ENCODE assay signal across 25 mouse cellular contexts in the genomic region with DNA sequence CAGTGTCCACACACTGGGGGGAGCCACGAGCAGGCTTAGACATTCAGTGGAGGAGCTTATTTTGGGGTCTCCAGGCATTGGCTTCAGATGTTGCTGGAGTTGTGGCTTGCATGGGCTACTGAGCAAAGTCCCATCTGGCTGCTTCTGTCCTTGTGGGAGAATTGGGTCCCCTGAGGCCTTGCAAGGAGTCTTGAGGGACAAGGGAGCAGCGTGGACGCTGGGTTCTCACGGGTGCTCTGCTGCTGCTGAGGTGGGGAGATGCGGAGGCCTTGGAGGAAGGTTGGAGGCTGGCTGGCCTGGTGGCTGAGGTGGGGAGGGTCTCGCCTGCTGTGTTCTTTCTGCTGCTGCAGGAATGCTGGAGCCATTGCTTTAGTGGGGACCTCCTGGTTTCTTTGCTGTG. TPM values are rescaled to one million over a fixed set of nuclear protein-coding genes. Genes with fewer than 3 reads are reported as not detected.
A peak's percentile ranks its signal among the peaks of the same experiment; 100 is the strongest.
DNase-seq lines count a peak whose midpoint lies in the region; ATAC-seq and TF ChIP-seq lines count a peak whose summit lies in the region.
"Had no signal": no experiment of that assay in that cellular context is flagged by ENCODE, and none has a peak within 500 bp of the region (broad histone marks: within the 10 kb centered on the region; RNA-seq: fewer than 3 reads in every experiment).

No protein-coding gene starts in this region.

- TF ChIP-seq CTCF in heart, postnatal 0 days (IDR thresholded peaks at IDR 0.05; ENCODE audit: low read depth): no peak

- H3K9me3 ChIP-seq in heart, postnatal 0 days (replicated peaks; ENCODE audit: control insufficient read depth, low read length): no peaks in the 10 kb centered on the region
- H3K9me3 ChIP-seq in limb, embryonic 12.5 days: no peaks in the 10 kb centered on the region
- no peaks in the 10 kb centered on the region for H3K9me3 ChIP-seq in limb, embryonic 14.5 days (ENCODE audit: control insufficient read depth, low read length)
- H3K9me3 ChIP-seq in intestine, embryonic 16.5 days (ENCODE audit: control insufficient read depth, low read length): no peaks in the 10 kb centered on the region
- H3K9me3 ChIP-seq: embryonic facial prominence, embryonic 13.5 days; embryonic facial prominence, embryonic 15.5 days; forebrain, embryonic 10.5 days; forebrain, embryonic 12.5 days had no signal

- TF ChIP-seq EP300 in heart, postnatal 0 days (IDR thresholded peaks at IDR 0.05; ENCODE audit: low read depth): no peak

- no peak overlapping the region for H3K4me2 ChIP-seq in heart, postnatal 0 days (ENCODE audit: low read depth, low read length)
- no peak overlapping the region for H3K4me2 ChIP-seq in limb, embryonic 12.5 days
- H3K4me2 ChIP-seq in limb, embryonic 14.5 days (replicated peaks; ENCODE audit: low read depth, low read length, severe bottlenecking): no peak overlapping the region
- no peak overlapping the region for H3K4me2 ChIP-seq in intestine, embryonic 16.5 days (ENCODE audit: low read depth, low read length)
- H3K4me2 ChIP-seq: embryonic facial prominence, embryonic 13.5 days; embryonic facial prominence, embryonic 15.5 days; forebrain, embryonic 12.5 days had no signal

- no peak overlapping the region for H3K4me3 ChIP-seq in heart, postnatal 0 days (ENCODE audit: low read depth, low read length)
- H3K4me3 ChIP-seq in limb, embryonic 12.5 days (replicated peaks): no peak overlapping the region
- no peak overlapping the region for H3K4me3 ChIP-seq in limb, embryonic 14.5 days (replicated peaks; ENCODE audit: low read length)
- H3K4me3 ChIP-seq in intestine, embryonic 16.5 days (ENCODE audit: low read length): no peak overlapping the region
- H3K4me3 ChIP-seq: embryonic facial prominence, embryonic 13.5 days; embryonic facial prominence, embryonic 15.5 days; erythroblast, embryonic 14.5 days; forebrain, embryonic 10.5 days; forebrain, embryonic 12.5 days had no signal

- TF ChIP-seq POLR2A in limb, embryonic 14.5 days (IDR thresholded peaks at IDR 0.05; ENCODE audit: borderline replicate concordance, extremely low read depth, insufficient read depth, insufficient read length): no peak

- peaks cover 15% of the 10 kb centered on the region for H3K36me3 ChIP-seq in heart, postnatal 0 days (replicated peaks; ENCODE audit: control insufficient read depth, insufficient read depth, low read length)
- H3K36me3 ChIP-seq in limb, embryonic 12.5 days: peaks cover 15% of the 10 kb centered on the region
- peaks cover 13% of the 10 kb centered on the region for H3K36me3 ChIP-seq in limb, embryonic 14.5 days (ENCODE audit: control insufficient read depth, insufficient read depth, low read length)
- no peaks in the 10 kb centered on the region for H3K36me3 ChIP-seq in intestine, embryonic 16.5 days (ENCODE audit: control insufficient read depth, insufficient read depth, low read length)

- H3K4me1 ChIP-seq in heart, postnatal 0 days (ENCODE audit: control insufficient read depth, insufficient read depth): no peaks in the 10 kb centered on the region
- peaks cover 26% of the 10 kb centered on the region for H3K4me1 ChIP-seq in limb, embryonic 12.5 days (replicated peaks)
- H3K4me1 ChIP-seq in limb, embryonic 14.5 days (ENCODE audit: control insufficient read depth, insufficient read depth, low read length): peaks cover 23% of the 10 kb centered on the region
- no peaks in the 10 kb centered on the region for H3K4me1 ChIP-seq in intestine, embryonic 16.5 days (ENCODE audit: control insufficient read depth, insufficient read depth, low read length)
- H3K4me1 ChIP-seq: forebrain, embryonic 10.5 days; forebrain, embryonic 12.5 days had no signal

- intact Hi-C loops in heart, postnatal 10 days (cut with DNase I): no loop called here

- H3K27me3 ChIP-seq in heart, postnatal 0 days (ENCODE audit: control insufficient read depth, insufficient read depth, low read length): no peaks in the 10 kb centered on the region
- no peaks in the 10 kb centered on the region for H3K27me3 ChIP-seq in limb, embryonic 12.5 days
- no peaks in the 10 kb centered on the region for H3K27me3 ChIP-seq in limb, embryonic 14.5 days (ENCODE audit: control insufficient read depth, insufficient read depth, low read length)
- no peaks in the 10 kb centered on the region for H3K27me3 ChIP-seq in intestine, embryonic 16.5 days (replicated peaks; ENCODE audit: control insufficient read depth, insufficient read depth, low read length)
- H3K27me3 ChIP-seq: embryonic facial prominence, embryonic 13.5 days; embryonic facial prominence, embryonic 15.5 days; forebrain, embryonic 12.5 days had no signal

- peak overlapping the region; percentile 3; the same call in 1 of the 2 replicates for H3K27ac ChIP-seq in heart, postnatal 0 days (ENCODE audit: low read depth)
- H3K27ac ChIP-seq in limb, embryonic 12.5 days: peak overlapping the region; percentile 59; the same call in 1 of the 2 replicates
- peak overlapping the region; percentile 11; the same call in 1 of the 2 replicates for H3K27ac ChIP-seq in limb, embryonic 14.5 days (replicated peaks; ENCODE audit: low read depth, low read length)
- H3K27ac ChIP-seq in intestine, embryonic 16.5 days (ENCODE audit: low read length): no peak overlapping the region
- H3K27ac ChIP-seq: embryonic facial prominence, embryonic 15.5 days; forebrain, embryonic 10.5 days; forebrain, embryonic 12.5 days had no signal

- no peak for ATAC-seq in heart, postnatal 0 days (ENCODE audit: insufficient read depth, low read depth)
- ATAC-seq in limb, embryonic 12.5 days (ENCODE audit: insufficient number of reproducible peaks, insufficient read depth, low FRiP score, low TSS enrichment, low read depth): no peak
- ATAC-seq in limb, embryonic 14.5 days (ENCODE audit: low FRiP score, low read depth): no peak
- ATAC-seq in intestine, embryonic 16.5 days: no peak
- no peak for ATAC-seq in monocyte, adult 5-6 weeks (replicated peaks; ENCODE audit: insufficient number of reproducible peaks, low FRiP score, low TSS enrichment, poor library complexity, severe bottlenecking)
- ATAC-seq: forebrain, embryonic 14.5 days had no signal

- no peak overlapping the region for H3K9ac ChIP-seq in heart, postnatal 0 days (replicated peaks; ENCODE audit: low read depth, low read length)
- H3K9ac ChIP-seq in limb, embryonic 12.5 days (replicated peaks): no peak overlapping the region
- no peak overlapping the region for H3K9ac ChIP-seq in limb, embryonic 14.5 days (ENCODE audit: low read depth, low read length, severe bottlenecking)
- H3K9ac ChIP-seq in intestine, embryonic 16.5 days (ENCODE audit: low read depth, low read length): no peak overlapping the region
- H3K9ac ChIP-seq: embryonic facial prominence, embryonic 13.5 days; embryonic facial prominence, embryonic 15.5 days; forebrain, embryonic 12.5 days had no signal

- no peak for DNase-seq in heart, postnatal 0 days (ENCODE audit: low spot score)
- DNase-seq in heart, postnatal 10 days: no peak
- no peak for DNase-seq in limb, embryonic 14.5 days (ENCODE audit: low spot score)
- DNase-seq in spleen, postnatal 36 days (ENCODE audit: low spot score in 2 of 2): no peak
- DNase-seq: adrenal gland, adult 2 months; adrenal gland, postnatal 10 days; adrenal gland, postnatal 25 days; cerebellum, adult 11 months; cerebellum, adult 18-20 months; cerebellum, adult 8-10 months; cerebellum, adult 9-11 months; cerebellum, postnatal 14 days; cerebellum, postnatal 36 days; embryo, embryonic 11 days had no signal

- 91% methylated on average over 6 of the region's 6 CpGs for WGBS in heart, postnatal 0 days
- 90% methylated on average over 6 of the region's 6 CpGs for WGBS in limb, embryonic 12.5 days
- WGBS in limb, embryonic 14.5 days: 87% methylated on average over 6 of the region's 6 CpGs
- WGBS in intestine, embryonic 16.5 days: 93% methylated on average over 6 of the region's 6 CpGs

RNA-seq across cellular contexts. Expression of a gene that starts 43.1 kb away (rescaled TPM):
- 46.6 and 58.8 TPM in 2 replicates for total RNA-seq in heart, postnatal 0 days (2014; rRNA removed; ENCODE audit: low replicate concordance)
- 34.8 and 35.1 TPM in 2 replicates for polyA plus RNA-seq in heart, postnatal 0 days (2015; fragmentation: Nextera tagmentation; extraction: Ambion mirVana)
- 10 to 100 TPM; 22.8 to 25.9 TPM for total RNA-seq in heart, postnatal 10 days (2021)
- polyA plus RNA-seq in limb, embryonic 12.5 days (2016; fragmentation: Nextera tagmentation; extraction: Ambion mirVana): 53.6 and 53.7 TPM in 2 replicates
- polyA plus RNA-seq in limb, embryonic 14.5 days (2012; rRNA removed): 39.1 and 42.9 TPM in 2 replicates
- polyA plus RNA-seq in limb, embryonic 14.5 days (2014; fragmentation: Nextera tagmentation; extraction: Ambion mirVana): 50.1 and 53.5 TPM in 2 replicates
- polyA plus RNA-seq in intestine, embryonic 16.5 days (2015; fragmentation: Nextera tagmentation; extraction: Ambion mirVana): 55.6 and 57.5 TPM in 2 replicates
- 38.3 to 59.3 TPM (median 43.2 TPM) in 3 replicates for total RNA-seq in monocyte, adult 5-6 weeks (2017)

RNA-seq across cellular contexts. Expression of a gene that starts 43.9 kb away (rescaled TPM):
- total RNA-seq in heart, postnatal 0 days (2014; rRNA removed; ENCODE audit: low replicate concordance): 16.6 and 19.4 TPM in 2 replicates
- polyA plus RNA-seq in heart, postnatal 0 days (2015; fragmentation: Nextera tagmentation; extraction: Ambion mirVana): 8.6 TPM in 2 replicates
- total RNA-seq in heart, postnatal 10 days (2021): 10 to 100 TPM; 20.9 to 21.4 TPM
- 28.2 and 29.6 TPM in 2 replicates for polyA plus RNA-seq in limb, embryonic 12.5 days (2016; fragmentation: Nextera tagmentation; extraction: Ambion mirVana)
- polyA plus RNA-seq in limb, embryonic 14.5 days (2012; rRNA removed): 16.1 and 16.8 TPM in 2 replicates
- 23.2 and 25.5 TPM in 2 replicates for polyA plus RNA-seq in limb, embryonic 14.5 days (2014; fragmentation: Nextera tagmentation; extraction: Ambion mirVana)
- 18.1 and 18.4 TPM in 2 replicates for polyA plus RNA-seq in intestine, embryonic 16.5 days (2015; fragmentation: Nextera tagmentation; extraction: Ambion mirVana)
- total RNA-seq in monocyte, adult 5-6 weeks (2017): 304 to 378 TPM (median 341 TPM) in 3 replicates

RNA-seq across cellular contexts. Expression of a gene that starts 56.9 kb away (rescaled TPM):
- total RNA-seq in heart, postnatal 0 days (2014; rRNA removed; ENCODE audit: low replicate concordance): 0.23 TPM in 1 of 2 replicates, not detected in the other
- polyA plus RNA-seq in heart, postnatal 0 days (2015; fragmentation: Nextera tagmentation; extraction: Ambion mirVana): 0.04 and 0.05 TPM in 2 replicates
- under 1 TPM; 0.14 to 0.15 TPM for total RNA-seq in heart, postnatal 10 days (2021)
- 1.1 and 1.3 TPM in 2 replicates for polyA plus RNA-seq in limb, embryonic 12.5 days (2016; fragmentation: Nextera tagmentation; extraction: Ambion mirVana)
- 6.8 and 11.2 TPM in 2 replicates for polyA plus RNA-seq in limb, embryonic 14.5 days (2012; rRNA removed)
- polyA plus RNA-seq in limb, embryonic 14.5 days (2014; fragmentation: Nextera tagmentation; extraction: Ambion mirVana): 2.7 and 3.2 TPM in 2 replicates
- 0.22 and 0.45 TPM in 2 replicates for polyA plus RNA-seq in intestine, embryonic 16.5 days (2015; fragmentation: Nextera tagmentation; extraction: Ambion mirVana)
- not detected in 3 replicates for total RNA-seq in monocyte, adult 5-6 weeks (2017)
- total RNA-seq: adrenal gland, adult 2 months; adrenal gland, postnatal 25 days; MEL had no signal
- polyA plus RNA-seq: adrenal gland, adult 2 months; C2C12; erythroblast, embryonic 14.5 days; forebrain, embryonic 10.5 days had no signal
